Mouse (Mus musculus) layer of hippocampus, adult 2 months (tissue): ENCODE results near the gene Chmp5. TPM values are rescaled to one million over a fixed set of nuclear protein-coding genes. Genes with fewer than 3 reads are reported as not detected.

Source experiments
- DNase-seq, 2 experiments: peaks; one replicate each; pipeline ENCODE4 v3.0.0; 2022; ENCODE audit warnings: low spot score in 2 of 2
- H3K27ac ChIP-seq: fragments of 200-600 bp; 2 replicates; pipeline ENCODE4 v1.8.1; 2022
- H3K4me3 ChIP-seq: fragments of 200-600 bp; 2 replicates; pipeline ENCODE4 v1.8.1; 2022; ENCODE audit warnings: mild to moderate bottlenecking
- CTCF ChIP-seq: fragments of 200-600 bp; conservative IDR thresholded peaks from 2 replicates; pipeline ENCODE4 v1.8.1; 2022; ENCODE audit warnings: antibody characterized with exemption, mild to moderate bottlenecking, moderate library complexity
- long read RNA-seq, 2 experiments: library from polyadenylated mRNA; stranded (forward); transcript quantifications; one replicate each; pipeline ENCODE4 v2.0.0; 2021; ENCODE audit warnings: borderline mapping rate in 2 of 2
- total RNA-seq, 2 experiments: library from RNA; stranded (reverse); gene quantifications; 2 replicates each; pipeline ENCODE4 v1.2.3; 2021

Chmp5 gene
- total RNA-seq: 10 to 100 TPM; 81.5 to 84.7 TPM
- long read RNA-seq, experiment 1, transcript Chmp5-201 (8 exons, 1,519 nt): major isoform, 54 of 57 reads
- long read RNA-seq, experiment 1, partial matches to known transcripts: 2 of 57 reads
- long read RNA-seq, experiment 1, other reads (novel, unspliced or antisense): 1 of 57 reads
- long read RNA-seq, experiment 2, transcript Chmp5-201 (8 exons, 1,519 nt): major isoform, 71 of 74 reads
- long read RNA-seq, experiment 2, partial matches to known transcripts: 0 of 74 reads
- long read RNA-seq, experiment 2, other reads (novel, unspliced or antisense): 3 of 74 reads

- Histone ChIP-seq H3K27ac (peak within 1 kb of the TSS; percentile 83), H3K4me3 (peak within 1 kb of the TSS; percentile 95)
- DNase-seq: peak; percentile 99
- peak; percentile 47 for TF ChIP-seq CTCF
These were observed at the start of gene Chmp5, which contains the start of gene Bag1 for GRCm38 (mm10) chr4:40948160-40948708. Gene Chmp5 (plus strand): TSS chr4:40948407. Gene Bag1 (minus strand): TSS chr4:40948294.

DNA sequence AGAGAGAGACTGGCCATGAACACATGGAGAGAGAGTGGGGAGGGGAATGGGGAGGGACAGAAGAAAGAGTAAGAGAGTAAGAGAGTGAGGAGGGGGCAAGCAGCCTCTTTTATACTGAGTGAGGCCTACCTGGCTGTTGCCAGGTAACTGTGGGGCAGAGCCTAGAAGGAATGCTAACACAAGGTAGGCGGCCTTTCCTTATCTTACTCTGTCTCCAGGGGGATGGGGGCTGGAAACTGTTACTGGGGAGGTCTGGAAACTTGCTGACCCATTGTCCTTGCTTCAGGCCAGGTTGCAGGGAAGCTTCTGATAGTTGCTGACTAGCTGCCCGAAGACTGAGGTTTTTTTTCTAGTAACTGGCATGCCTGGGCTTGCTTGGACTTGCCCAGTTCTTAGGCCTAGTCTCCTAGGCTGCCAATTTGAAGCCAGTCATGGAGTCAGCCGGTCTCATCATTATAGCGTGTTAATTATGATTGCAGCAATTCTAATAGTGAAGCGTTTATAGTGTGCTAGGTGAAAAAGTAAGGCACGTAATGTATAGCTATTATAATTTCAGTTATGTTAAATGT is 49.6 kb upstream of the Chmp5 start:
- TF ChIP-seq CTCF: no peak
- no peak for DNase-seq
- no peak overlapping the region for H3K4me3 ChIP-seq
- H3K27ac ChIP-seq: no peak overlapping the region

DNA sequence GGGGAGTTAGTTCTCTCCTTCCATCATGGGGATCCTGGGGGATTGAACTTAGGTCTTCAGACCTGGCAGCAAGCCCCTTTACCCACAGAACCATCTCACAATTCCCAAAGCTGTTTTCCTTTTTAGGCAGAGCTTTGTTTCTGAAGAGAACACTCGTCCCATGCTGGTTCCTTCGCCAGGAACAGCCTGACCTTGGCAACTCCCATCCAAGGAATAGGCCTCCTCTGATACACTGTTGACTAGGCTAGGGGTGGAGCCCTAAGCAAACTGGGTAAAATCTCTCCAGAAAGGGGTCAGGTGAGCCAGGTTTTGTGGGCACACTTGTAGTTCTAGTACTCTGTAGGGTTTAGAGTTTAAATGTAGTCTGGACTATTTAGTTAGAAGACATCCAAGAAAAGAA is 48.9 kb upstream of the Chmp5 start:
- no peak for DNase-seq
- Histone ChIP-seq H3K4me3 (no peak overlapping the region), H3K27ac (no peak overlapping the region)
- no peak for TF ChIP-seq CTCF

DNA sequence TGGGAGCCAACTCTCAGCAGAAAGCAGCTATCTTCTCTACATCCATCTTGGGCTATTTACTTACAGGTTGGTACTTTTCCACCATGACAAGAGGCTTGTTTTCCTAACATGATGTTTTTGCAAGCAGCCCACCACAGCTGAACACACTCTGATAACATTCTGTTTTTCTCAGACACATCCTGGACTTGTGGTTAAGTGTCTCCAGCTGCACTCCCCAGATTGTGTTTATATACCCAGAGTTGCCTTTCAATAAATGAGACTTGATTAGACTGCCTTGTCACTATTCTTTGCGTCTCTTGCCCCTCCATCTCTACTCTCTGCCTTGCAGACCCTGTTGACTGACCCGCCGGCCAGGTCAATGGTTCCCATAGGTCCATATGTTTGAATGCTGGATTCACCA is 48.1 kb upstream of the Chmp5 start:
- TF ChIP-seq CTCF: no peak
- no peak for DNase-seq
- H3K27ac ChIP-seq: no peak overlapping the region

DNA sequence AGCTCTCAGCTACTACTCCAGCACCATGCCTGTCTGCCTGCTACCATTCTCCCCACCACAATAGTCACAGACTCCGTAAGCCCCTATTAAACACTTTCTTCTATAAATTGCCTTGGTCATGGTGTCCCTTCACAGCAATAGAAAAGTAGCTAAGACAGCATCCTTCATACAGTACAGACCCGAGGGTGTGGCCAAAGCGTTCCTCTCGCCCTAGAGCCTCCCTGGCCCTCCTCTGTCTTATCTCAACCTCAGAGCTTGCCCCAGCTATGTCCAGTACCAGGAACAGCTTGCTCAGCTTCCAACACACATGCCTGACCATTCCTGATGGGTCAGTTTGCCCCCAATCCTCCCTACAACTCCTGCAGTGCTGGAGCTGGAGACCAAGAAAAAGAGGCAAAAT is 47.6 kb upstream of the Chmp5 start:
- DNase-seq: no peak
- H3K4me3 ChIP-seq: no peak overlapping the region
- TF ChIP-seq CTCF: no peak

More for the DNA sequence above, 48.1 kb upstream of the Chmp5 start:
- no peak overlapping the region for H3K4me3 ChIP-seq

GRCm38 (mm10) chr4:40906298-40906697 is 41.9 kb upstream of the Chmp5 start:
- DNase-seq: no peak
- H3K27ac ChIP-seq: no peak overlapping the region
- H3K4me3 ChIP-seq: no peak overlapping the region
- peak; percentile 89 for TF ChIP-seq CTCF

More for the DNA sequence above, 47.6 kb upstream of the Chmp5 start:
- H3K27ac ChIP-seq: no peak overlapping the region

GRCm38 (mm10) chr4:40908261-40908969 is 39.8 kb upstream of the Chmp5 start:
- no peak for TF ChIP-seq CTCF
- no peak for DNase-seq
- Histone ChIP-seq H3K27ac (peak overlapping the region; percentile 44; the same call in 1 of the 2 replicates), H3K4me3 (no peak overlapping the region; the same call in 1 of the 2 replicates)

DNA sequence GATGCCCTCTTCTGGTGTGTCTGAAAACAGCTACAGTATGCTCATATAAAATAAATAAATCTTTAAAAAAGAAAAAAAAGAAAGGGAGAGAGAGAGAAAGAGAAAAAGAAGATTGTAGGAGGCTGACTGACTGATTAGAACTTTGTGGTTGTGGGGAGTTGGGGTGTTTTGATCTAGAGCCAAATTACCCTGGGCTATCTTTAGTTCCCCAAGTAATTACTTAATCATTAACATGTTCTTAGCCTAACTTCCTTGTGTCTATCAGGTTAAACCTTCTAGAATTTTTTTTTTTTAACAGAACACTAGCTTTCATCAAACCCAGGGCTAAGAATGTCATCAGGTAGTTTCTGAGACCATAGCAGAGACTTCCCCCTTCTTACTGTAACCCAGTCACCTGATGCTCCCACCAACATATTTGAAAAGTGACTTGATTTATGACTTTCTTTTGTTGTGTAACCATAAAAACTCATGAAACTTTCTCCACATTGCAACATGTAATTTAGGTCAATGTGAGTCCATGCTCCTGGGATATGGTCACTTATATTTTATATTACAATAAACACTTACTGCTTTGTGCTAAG is 33.8 kb upstream of the Chmp5 start:
- TF ChIP-seq CTCF: no peak
- H3K27ac ChIP-seq: no peak overlapping the region
- no peak overlapping the region for H3K4me3 ChIP-seq
- no peak for DNase-seq

DNA sequence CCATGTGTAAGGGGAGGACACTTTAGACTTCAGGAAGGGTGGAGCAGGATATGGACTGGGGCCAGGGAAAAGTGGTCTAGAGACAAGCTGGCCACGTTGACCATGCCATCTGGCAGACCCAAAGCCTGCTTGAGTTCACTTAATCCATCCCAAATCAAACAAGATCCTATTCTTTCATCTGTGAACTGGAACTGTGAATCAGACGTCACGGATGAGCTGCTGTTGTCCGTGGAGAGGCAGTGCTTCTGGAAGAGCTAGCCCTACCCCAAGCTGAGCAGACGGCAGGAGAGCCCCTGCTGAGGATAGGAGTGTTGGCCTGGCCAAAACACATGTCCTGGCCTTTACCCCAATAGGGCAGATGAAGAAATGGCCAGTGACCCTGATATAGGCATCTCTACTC is 32.3 kb upstream of the Chmp5 start:
- DNase-seq: no peak
- no peak for TF ChIP-seq CTCF
- no peak overlapping the region for H3K4me3 ChIP-seq
- no peak overlapping the region for H3K27ac ChIP-seq

- Histone ChIP-seq H3K27ac (no peak overlapping the region), H3K4me3 (no peak overlapping the region)
- TF ChIP-seq CTCF: peak; percentile 55
- no peak for DNase-seq
These were observed 31.5 kb upstream of the Chmp5 start for GRCm38 (mm10) chr4:40916592-40917155.

- no peak for DNase-seq
- Histone ChIP-seq H3K27ac (no peak within 1 kb of the TSS), H3K4me3 (no peak within 1 kb of the TSS)
- TF ChIP-seq CTCF: no peak
These were observed 28.4 kb upstream of the Chmp5 start, which contains the start of gene Spink4 for GRCm38 (mm10) chr4:40919785-40920184. Gene Spink4 (plus strand): TSS chr4:40920052.

DNA sequence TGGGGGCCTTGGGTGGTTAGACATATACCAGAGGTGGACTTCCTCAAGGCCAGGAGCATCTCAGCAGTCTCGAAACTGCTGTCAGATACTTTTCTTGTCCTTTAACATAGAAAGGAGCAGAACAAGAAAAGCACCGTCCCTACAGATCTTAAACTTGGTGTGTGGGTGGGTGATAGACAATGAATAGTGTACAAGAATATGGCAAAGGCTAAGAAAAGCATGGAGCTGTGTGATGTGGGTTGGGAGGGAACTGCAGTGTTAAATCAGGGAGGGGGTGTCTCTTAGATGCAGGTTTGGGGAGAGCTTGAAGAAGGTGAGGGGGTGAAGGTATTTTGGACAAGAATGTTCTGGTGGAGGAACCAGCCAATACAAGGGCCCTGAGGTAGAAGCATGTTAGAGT is 27.6 kb upstream of the Chmp5 start:
- Histone ChIP-seq H3K4me3 (no peak overlapping the region), H3K27ac (no peak overlapping the region)
- DNase-seq: no peak
- TF ChIP-seq CTCF: no peak

DNA sequence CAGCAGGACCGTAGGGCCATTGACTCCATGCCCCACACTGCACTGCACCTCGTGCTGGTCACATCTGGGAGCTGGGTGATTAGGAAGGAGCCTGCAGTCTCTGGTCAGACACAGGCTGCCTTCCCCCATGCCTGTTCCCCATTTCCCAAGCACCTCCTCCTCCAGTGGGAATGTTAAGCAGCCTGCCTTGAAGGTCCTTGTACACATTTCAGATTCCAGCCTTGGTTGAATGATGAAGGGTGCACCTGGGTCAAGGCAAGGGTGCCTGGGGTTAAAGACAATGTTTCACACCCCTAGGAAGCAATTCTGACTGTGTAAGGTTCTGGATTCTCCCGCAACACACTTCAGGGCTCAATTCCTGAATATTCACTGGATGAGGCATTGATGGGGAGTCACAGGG is 26.9 kb upstream of the Chmp5 start:
- H3K4me3 ChIP-seq: no peak overlapping the region
- H3K27ac ChIP-seq: no peak overlapping the region
- no peak for TF ChIP-seq CTCF
- no peak for DNase-seq
